Mouse (Mus musculus) CH12.LX (cell line): ENCODE measurements around the gene Nsf.
A peak's percentile ranks its signal among the peaks of the same experiment; 100 is the strongest.

ENCODE experiments used
- CHD1 ChIP-seq: IDR thresholded peaks from 2 replicates; pipeline ENCODE4 v1.6.1; 2012; ENCODE audit warnings: low read depth, low read length, improper control_type of control experiment, inconsistent platforms
- CTCF ChIP-seq, 2 experiments: IDR thresholded peaks in 1 of 2; conservative IDR thresholded peaks in 1 of 2; 2 replicates each; pipeline ENCODE4 v1.5.1; 2011 to 2012; ENCODE audit warnings: low read depth in 2 of 2, low read length in 2 of 2, improper control_type of control experiment in 1 of 2, inconsistent platforms in 1 of 2, mild to moderate bottlenecking in 1 of 2, moderate library complexity in 1 of 2
- ZNF384 ChIP-seq: IDR thresholded peaks from 2 replicates; pipeline ENCODE4 v1.6.1; 2012; ENCODE audit warnings: low read depth, low read length, improper control_type of control experiment, inconsistent platforms

GRCm38 (mm10) chr11:104001395-104001955, 47.6 kb upstream of the Nsf start:
- TF ChIP-seq CTCF (conservative IDR thresholded peaks at IDR 0.05 in 1 of 2, IDR thresholded peaks at IDR 0.05 in 1 of 2; ENCODE audit: low read depth in 2 of 2, low read length in 2 of 2) (no peak), CHD1 (no peak), ZNF384 (peak; percentile 99)
